Mouse (Mus musculus): Measurements from ENCODE around the gene 4930452B06Rik. TPM values are rescaled to one million over a fixed set of nuclear protein-coding genes. Genes with fewer than 3 reads are reported as not detected.

The 4930452B06Rik gene
- polyA plus RNA-seq, 1 experiment from 2014 or later, result 5.7 TPM

DNA sequence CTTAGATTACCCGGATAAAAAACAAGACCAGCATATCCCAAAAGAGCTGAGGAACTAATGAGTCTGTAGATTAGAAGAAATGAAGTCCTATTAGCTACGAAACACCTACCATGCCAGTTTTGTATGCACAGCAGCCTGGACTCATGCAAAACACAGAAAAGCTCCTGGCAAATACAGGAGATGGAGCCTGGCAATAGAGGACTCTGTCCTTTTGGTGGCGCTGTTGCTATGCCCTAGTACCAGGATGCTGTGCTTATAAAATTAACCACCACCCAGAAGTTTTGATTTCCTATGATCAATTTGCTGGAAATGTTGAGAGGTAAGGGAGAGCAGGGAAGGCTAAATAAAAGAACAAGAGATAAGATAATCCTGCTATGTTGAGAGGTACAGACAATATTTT lies 189.4 kb downstream of the 4930452B06Rik start:
- H3K27me3 ChIP-seq (replicated peaks), result no peaks in the 10 kb centered on the region
- no peaks in the 10 kb centered on the region for H3K36me3 ChIP-seq
- no peak overlapping the region for H3K9ac ChIP-seq (replicated peaks)
- no peak overlapping the region for H3K4me2 ChIP-seq
- H3K4me3 ChIP-seq (replicated peaks), result no peak overlapping the region
- ATAC-seq (ENCODE audit: low FRiP score), result no peak
- H3K27ac ChIP-seq (replicated peaks), result no peak overlapping the region
- no peaks in the 10 kb centered on the region for H3K9me3 ChIP-seq (replicated peaks)
- WGBS, result 63% methylated on average over 3 of the region's 3 CpGs
- peaks cover 5% of the 10 kb centered on the region for H3K4me1 ChIP-seq

DNA sequence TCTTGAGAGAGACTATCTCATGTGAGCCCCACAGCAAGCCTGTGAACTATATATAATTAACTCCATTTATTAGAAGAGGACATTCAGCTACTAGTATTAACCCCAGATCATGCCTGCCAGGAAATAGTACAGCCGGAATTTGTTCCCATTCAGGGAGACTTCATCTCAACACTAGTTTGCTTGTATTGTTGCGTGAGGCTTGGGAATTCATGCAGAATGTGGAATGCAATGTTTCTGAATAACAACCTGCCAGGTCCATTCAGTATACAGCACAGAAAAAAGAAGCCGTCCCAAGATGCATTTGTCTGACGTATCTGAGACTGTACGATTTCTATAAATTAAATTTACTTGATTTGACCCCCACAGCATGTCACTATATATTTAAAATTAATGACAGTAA lies 190.2 kb downstream of the 4930452B06Rik start:
- WGBS, result 66% methylated on average over 5 of the region's 5 CpGs
- Histone ChIP-seq H3K27me3 (replicated peaks) (no peaks in the 10 kb centered on the region), H3K9me3 (replicated peaks) (no peaks in the 10 kb centered on the region), H3K4me2 (no peak overlapping the region), H3K4me3 (replicated peaks) (no peak overlapping the region), H3K9ac (replicated peaks) (no peak overlapping the region), H3K4me1 (peaks cover 5% of the 10 kb centered on the region), H3K36me3 (no peaks in the 10 kb centered on the region), H3K27ac (replicated peaks) (no peak overlapping the region)
- no peak for ATAC-seq (ENCODE audit: low FRiP score)

DNA sequence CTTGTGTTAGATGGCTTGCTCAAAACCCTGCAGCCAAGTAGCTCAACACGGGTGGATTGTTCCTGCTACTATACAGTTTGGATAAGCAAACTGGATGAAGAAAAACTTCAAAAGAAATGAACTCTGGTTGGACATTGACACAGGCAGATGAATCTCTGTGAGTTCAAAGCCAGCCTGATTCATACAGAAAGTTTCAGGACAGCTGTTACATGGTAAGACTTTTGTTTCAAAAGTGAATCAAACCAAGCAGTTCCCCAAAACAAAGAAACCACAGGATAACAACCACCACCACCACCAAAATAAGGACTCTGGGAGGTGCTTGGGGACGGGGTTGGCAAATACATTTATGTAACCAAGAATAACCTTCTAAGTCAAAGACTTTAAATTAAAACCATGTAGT lies 193.2 kb downstream of the 4930452B06Rik start:
- Histone ChIP-seq H3K27ac (replicated peaks) (no peak overlapping the region), H3K36me3 (no peaks in the 10 kb centered on the region), H3K9ac (replicated peaks) (no peak overlapping the region), H3K27me3 (replicated peaks) (no peaks in the 10 kb centered on the region), H3K4me3 (replicated peaks) (no peak overlapping the region), H3K4me1 (peaks cover 5% of the 10 kb centered on the region), H3K9me3 (replicated peaks) (no peaks in the 10 kb centered on the region), H3K4me2 (no peak overlapping the region)
- no peak for ATAC-seq (ENCODE audit: low FRiP score)
- 80% methylated on average over 2 of the region's 2 CpGs for WGBS

DNA sequence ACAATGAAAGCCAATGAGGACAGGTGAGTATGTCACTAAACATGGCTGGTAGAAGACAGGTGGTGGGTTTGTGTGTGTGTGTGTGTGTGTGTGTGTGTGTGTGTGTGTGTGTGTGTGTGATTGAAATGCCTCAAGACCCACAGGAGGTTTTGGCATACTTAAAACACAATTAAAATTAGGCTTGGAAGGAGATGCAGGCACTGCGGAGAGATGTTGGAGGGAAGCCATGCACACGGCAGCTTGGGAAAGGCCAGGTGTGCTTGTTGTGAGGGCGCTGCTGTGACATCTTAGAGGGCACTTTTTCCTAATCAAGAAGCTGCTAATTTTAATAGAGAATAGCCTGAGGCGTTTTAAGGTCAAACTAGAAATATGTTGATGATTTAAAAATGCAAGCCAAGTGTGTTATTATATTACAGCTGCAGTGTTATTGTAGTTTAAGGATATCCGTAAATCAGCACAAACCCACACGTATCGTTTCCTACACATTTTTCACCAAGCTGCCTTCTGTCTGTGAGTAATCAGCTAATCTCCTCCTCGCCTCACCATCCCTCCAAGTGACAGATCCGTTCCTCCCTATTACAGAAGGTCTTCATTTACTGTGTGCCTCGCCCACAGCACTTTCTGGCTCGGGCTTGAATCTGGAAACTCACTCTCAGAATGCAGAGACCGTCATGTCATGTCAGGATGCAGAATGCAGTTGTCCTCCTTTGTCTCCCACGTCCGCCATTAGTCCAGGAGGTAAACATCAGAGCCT lies 201.5 kb downstream of the 4930452B06Rik start:
- H3K9ac ChIP-seq (replicated peaks), result no peak overlapping the region
- no peak overlapping the region for H3K27ac ChIP-seq (replicated peaks)
- no peak overlapping the region for H3K4me3 ChIP-seq (replicated peaks)
- H3K27me3 ChIP-seq (replicated peaks), result no peaks in the 10 kb centered on the region
- no peak overlapping the region for H3K4me2 ChIP-seq
- H3K4me1 ChIP-seq, result peaks cover 12% of the 10 kb centered on the region
- 63% methylated on average over 14 of the region's 14 CpGs for WGBS
- no peak for ATAC-seq (ENCODE audit: low FRiP score)
- H3K9me3 ChIP-seq (replicated peaks), result no peaks in the 10 kb centered on the region
- no peaks in the 10 kb centered on the region for H3K36me3 ChIP-seq

DNA sequence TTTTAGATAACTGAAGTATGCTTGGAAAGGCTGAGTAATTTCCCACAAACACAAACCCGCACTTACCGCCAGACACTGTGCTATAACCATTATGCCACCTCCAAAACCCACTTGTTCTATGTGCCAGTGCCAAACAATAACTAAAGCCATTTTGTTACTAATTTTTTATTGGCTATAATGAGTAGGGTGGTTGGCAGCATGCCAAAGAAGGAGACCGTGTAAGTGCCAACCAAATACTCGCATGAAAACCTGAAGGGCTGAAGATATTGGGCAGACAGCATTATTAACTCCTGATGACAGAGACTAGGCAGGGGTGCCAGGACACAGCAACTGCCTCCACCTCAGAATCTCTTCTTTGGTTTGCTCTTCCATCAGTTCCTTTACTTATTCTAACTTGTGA lies 203.1 kb downstream of the 4930452B06Rik start:
- Histone ChIP-seq H3K36me3 (no peaks in the 10 kb centered on the region), H3K4me1 (peaks cover 12% of the 10 kb centered on the region), H3K4me3 (replicated peaks) (no peak overlapping the region), H3K9ac (replicated peaks) (no peak overlapping the region), H3K4me2 (no peak overlapping the region), H3K9me3 (replicated peaks) (no peaks in the 10 kb centered on the region), H3K27me3 (replicated peaks) (no peaks in the 10 kb centered on the region), H3K27ac (replicated peaks) (no peak overlapping the region)
- no peak for ATAC-seq (ENCODE audit: low FRiP score)
- 57% methylated on average over 4 of the region's 4 CpGs for WGBS

DNA sequence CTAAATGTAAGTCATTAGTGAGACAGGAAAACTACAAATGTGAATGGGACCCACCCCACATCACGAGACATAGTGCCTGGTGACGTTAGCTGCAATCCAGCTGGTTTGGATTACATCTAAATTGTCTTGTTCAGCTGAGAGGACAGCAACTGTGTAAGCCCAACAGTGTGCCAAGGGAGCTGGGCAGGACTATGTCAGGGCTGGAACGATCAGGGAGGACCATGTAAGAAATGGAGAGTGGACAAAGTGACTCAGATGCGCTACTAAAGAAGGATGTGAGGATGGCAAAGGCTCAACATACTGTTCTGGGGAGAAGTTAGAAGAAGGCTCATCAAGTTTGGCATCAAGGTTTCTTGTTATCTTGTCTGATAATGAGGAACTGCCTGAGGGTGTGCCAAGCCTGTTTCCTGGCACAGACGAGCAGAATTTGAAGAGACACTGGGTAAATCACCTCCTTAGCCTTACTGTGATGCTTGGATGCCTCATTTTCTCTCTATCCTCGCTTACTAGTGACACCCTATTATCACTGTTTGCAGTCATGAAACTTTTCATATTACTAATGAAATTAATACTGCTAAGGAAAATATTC lies 203.6 kb downstream of the 4930452B06Rik start:
- Histone ChIP-seq H3K27me3 (replicated peaks) (no peaks in the 10 kb centered on the region), H3K4me3 (replicated peaks) (no peak overlapping the region), H3K9me3 (replicated peaks) (no peaks in the 10 kb centered on the region), H3K36me3 (no peaks in the 10 kb centered on the region), H3K4me2 (no peak overlapping the region), H3K27ac (replicated peaks) (no peak overlapping the region), H3K4me1 (peaks cover 12% of the 10 kb centered on the region), H3K9ac (replicated peaks) (no peak overlapping the region)
- no peak for ATAC-seq (ENCODE audit: low FRiP score)
- WGBS, result 82% methylated on average over 6 of the region's 6 CpGs

DNA sequence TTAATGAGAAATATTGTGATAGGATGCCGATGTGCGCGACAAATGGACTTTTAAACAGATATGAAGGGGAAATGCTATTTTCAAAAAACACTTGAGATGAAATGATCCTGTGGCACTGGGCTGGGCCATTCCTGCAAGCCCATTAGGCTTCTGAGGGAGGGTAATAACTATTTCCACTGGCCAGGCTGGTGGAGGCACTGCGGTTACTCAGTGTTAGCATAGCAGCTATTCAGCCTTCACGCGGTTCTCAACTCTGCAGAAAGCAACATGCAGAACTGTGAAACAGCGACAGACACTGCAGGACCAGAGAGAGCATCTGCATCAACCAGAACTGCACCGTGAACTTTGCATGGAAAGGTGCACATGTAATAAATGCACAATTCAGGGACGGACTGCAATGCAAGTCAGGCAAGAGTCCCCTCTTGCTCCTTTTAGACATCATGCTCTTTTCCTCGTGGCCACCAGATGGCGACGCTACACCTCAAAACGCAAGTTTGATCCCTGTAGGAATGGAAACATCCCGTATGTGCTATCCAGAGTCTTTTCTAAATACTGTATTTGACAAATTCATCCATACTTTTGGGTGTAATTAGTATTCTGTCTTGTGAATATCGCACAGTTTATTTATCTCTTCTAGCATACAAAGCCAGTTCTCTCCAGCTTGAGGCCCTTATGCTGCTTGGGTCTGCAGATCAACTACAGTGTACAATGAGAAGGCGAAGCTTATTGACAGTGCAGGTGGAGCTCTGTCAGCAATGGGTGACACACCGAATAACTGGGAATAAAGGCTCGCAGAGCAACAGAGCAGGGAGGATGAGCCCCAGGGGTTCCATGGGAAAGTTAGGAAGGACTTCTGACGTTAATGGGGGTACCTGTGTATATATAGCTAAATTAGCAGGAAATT lies 205.6 kb downstream of the 4930452B06Rik start:
- no peaks in the 10 kb centered on the region for H3K27me3 ChIP-seq (replicated peaks)
- no peak overlapping the region for H3K27ac ChIP-seq (replicated peaks)
- H3K9me3 ChIP-seq (replicated peaks), result no peaks in the 10 kb centered on the region
- no peaks in the 10 kb centered on the region for H3K36me3 ChIP-seq
- H3K4me2 ChIP-seq, result peak overlapping the region; percentile 40
- no peak overlapping the region for H3K9ac ChIP-seq (replicated peaks)
- peak; percentile 91 for ATAC-seq (ENCODE audit: low FRiP score)
- peak overlapping the region; percentile 9; the same call in 1 of the 2 replicates for H3K4me3 ChIP-seq (replicated peaks)
- 32% methylated on average over 19 of the region's 19 CpGs for WGBS
- H3K4me1 ChIP-seq, result peaks cover 12% of the 10 kb centered on the region

DNA sequence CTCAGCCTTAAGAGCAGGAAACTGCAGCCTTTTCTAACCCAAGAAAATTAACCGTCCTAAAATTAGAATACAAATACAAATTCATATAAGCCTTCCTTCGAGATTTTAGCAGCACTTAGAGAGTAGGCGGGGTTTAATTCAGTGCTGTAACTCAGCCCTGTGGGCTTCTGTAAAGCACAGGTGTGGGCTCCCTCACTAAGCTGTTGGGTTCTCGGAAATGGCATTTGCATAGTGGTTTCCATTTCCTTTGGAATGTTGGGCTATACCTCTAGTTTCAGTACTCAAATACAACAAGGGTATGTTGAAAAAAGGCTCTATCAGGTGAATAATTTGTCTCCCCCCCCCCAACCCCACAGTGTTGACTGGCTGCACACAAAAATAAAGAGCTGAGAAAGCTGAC lies 206.3 kb downstream of the 4930452B06Rik start:
- Histone ChIP-seq H3K36me3 (no peaks in the 10 kb centered on the region), H3K4me1 (peaks cover 10% of the 10 kb centered on the region), H3K27me3 (replicated peaks) (no peaks in the 10 kb centered on the region), H3K4me3 (replicated peaks) (no peak overlapping the region), H3K9me3 (replicated peaks) (no peaks in the 10 kb centered on the region), H3K9ac (replicated peaks) (no peak overlapping the region), H3K4me2 (peak overlapping the region; percentile 40; the same call in 1 of the 2 replicates), H3K27ac (replicated peaks) (no peak overlapping the region)
- 64% methylated on average over 4 of the region's 4 CpGs for WGBS
- no peak for ATAC-seq (ENCODE audit: low FRiP score)

DNA sequence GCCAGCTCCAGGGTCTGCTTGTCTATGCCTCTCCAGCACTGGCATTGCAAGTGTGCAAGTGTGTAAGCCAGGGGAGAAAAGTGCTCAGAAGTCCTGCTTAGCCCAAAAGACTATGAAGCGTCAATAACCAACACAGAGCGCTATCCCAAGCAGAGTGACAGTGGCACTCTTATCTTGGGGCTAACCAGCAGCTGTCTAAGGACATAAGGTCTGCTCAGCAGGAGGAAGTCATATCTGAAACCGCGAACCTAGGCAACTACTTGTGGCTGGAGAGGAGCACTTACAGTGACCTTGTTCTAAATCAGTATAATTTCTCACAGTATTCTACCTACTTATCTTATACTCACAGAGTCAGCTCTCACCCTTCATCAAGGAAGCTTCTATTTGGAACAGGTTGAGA lies 214.9 kb downstream of the 4930452B06Rik start:
- Histone ChIP-seq H3K27me3 (replicated peaks) (no peaks in the 10 kb centered on the region), H3K9ac (replicated peaks) (no peak overlapping the region), H3K9me3 (replicated peaks) (no peaks in the 10 kb centered on the region), H3K4me2 (no peak overlapping the region), H3K36me3 (no peaks in the 10 kb centered on the region), H3K4me1 (no peaks in the 10 kb centered on the region), H3K4me3 (replicated peaks) (no peak overlapping the region), H3K27ac (replicated peaks) (no peak overlapping the region)
- ATAC-seq (ENCODE audit: low FRiP score), result no peak
- WGBS, result 92% methylated on average over 4 of the region's 4 CpGs

DNA sequence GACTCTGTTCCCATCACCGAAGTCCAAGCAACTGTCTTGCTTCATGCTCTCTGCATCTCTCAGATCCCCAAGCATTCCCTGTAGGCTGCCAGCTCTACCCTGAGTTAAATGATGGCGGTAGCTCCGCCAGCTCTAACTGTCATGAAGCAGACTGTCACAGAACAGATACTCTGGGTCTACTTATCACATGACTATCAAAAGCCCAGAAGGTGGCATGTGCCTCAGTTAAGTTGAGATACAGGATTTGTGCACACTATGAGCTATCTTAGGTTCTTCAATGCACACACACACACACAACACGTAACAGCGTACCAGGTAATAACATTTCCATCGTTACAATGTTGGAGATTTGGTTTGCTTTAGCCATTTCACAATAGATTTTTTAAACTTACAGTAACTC lies 215.7 kb downstream of the 4930452B06Rik start:
- no peak overlapping the region for H3K4me3 ChIP-seq (replicated peaks)
- ATAC-seq (ENCODE audit: low FRiP score), result no peak
- H3K4me1 ChIP-seq, result no peaks in the 10 kb centered on the region
- no peaks in the 10 kb centered on the region for H3K27me3 ChIP-seq (replicated peaks)
- H3K4me2 ChIP-seq, result no peak overlapping the region
- no peaks in the 10 kb centered on the region for H3K36me3 ChIP-seq
- no peak overlapping the region for H3K9ac ChIP-seq (replicated peaks)
- H3K9me3 ChIP-seq (replicated peaks), result no peaks in the 10 kb centered on the region
- WGBS, result 94% methylated on average over 6 of the region's 6 CpGs
- no peak overlapping the region for H3K27ac ChIP-seq (replicated peaks)

DNA sequence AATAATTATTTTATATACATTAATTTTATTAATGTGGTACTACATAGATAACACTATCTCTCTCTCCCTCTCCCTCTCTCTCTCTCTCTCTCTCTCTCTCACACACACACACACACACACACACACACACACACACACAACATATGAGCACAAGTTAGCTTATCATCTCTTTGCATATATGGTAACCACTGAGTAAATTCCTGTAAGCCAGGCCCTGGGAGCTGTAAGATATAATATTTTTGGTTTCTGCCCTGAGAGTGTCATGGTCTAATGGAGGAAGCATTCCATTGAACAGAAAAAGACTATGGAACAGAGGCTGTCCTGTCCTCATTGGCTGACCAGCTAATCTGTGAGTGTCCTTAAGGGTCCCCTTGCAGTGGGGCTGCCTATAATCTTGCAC lies 216.7 kb downstream of the 4930452B06Rik start:
- H3K4me2 ChIP-seq, result no peak overlapping the region
- H3K9ac ChIP-seq (replicated peaks), result no peak overlapping the region
- H3K27me3 ChIP-seq (replicated peaks), result no peaks in the 10 kb centered on the region
- H3K27ac ChIP-seq (replicated peaks), result no peak overlapping the region
- ATAC-seq (ENCODE audit: low FRiP score), result no peak
- H3K36me3 ChIP-seq, result no peaks in the 10 kb centered on the region
- no peaks in the 10 kb centered on the region for H3K4me1 ChIP-seq
- no peaks in the 10 kb centered on the region for H3K9me3 ChIP-seq (replicated peaks)
- no peak overlapping the region for H3K4me3 ChIP-seq (replicated peaks)

DNA sequence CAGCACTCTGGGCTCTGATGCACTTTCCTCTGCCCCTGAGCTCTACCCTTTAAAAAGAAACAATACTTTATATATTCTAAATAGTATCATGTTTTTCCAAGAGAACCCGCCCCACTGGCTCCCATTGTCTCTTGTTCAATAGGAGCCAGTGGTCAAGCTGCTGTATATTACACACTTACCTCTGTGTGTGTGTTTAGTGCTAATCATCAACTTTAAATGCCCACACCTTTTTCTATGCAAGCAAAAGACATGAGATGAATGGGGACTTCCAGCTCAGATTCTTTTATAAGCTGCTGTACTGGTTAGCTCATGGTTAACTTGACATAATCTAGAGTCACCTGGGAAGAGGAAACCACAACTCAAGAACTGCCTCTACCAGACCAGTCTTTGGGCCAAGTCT lies 218.7 kb downstream of the 4930452B06Rik start:
- no peaks in the 10 kb centered on the region for H3K36me3 ChIP-seq
- H3K9ac ChIP-seq (replicated peaks), result no peak overlapping the region
- H3K4me3 ChIP-seq (replicated peaks), result no peak overlapping the region
- H3K27ac ChIP-seq (replicated peaks), result no peak overlapping the region
- 85% methylated on average over 1 of the region's 1 CpGs for WGBS
- H3K4me1 ChIP-seq, result no peaks in the 10 kb centered on the region
- H3K27me3 ChIP-seq (replicated peaks), result no peaks in the 10 kb centered on the region
- H3K4me2 ChIP-seq, result no peak overlapping the region
- no peak for ATAC-seq (ENCODE audit: low FRiP score)
- no peaks in the 10 kb centered on the region for H3K9me3 ChIP-seq (replicated peaks)
